Mouse (Mus musculus): ENCODE measurements around the gene Supv3l1. TPM values are rescaled to one million over a fixed set of nuclear protein-coding genes. Genes with fewer than 3 reads are reported as not detected.

Gene Supv3l1
- total and polyA plus RNA-seq, 3 experiments = 51.8 to 72.0 TPM; not detected in 1

GRCm38 (mm10) chr10:62481108-62481852 is 31.7 kb upstream of the Supv3l1 start:
- Histone ChIP-seq H3K4me3 (ENCODE audit: control insufficient read depth in 1 of 2, insufficient read depth in 1 of 2, low read depth in 2 of 2, low read length in 2 of 2) (no peak overlapping the region), H3K27ac (ENCODE audit: control insufficient read depth, low read depth, low read length) (no peak overlapping the region), H3K4me1 (ENCODE audit: control insufficient read depth in 1 of 2, insufficient read depth in 2 of 2, low read length in 2 of 2) (peaks cover 3 to 13% of the 10 kb centered on the region in 2 experiments; a peak in 1 of 4 replicates), H3K79me2 (ENCODE audit: control insufficient read depth, insufficient read depth, low read length, poor library complexity) (peaks cover 56% of the 10 kb centered on the region), H3K9ac (ENCODE audit: control insufficient read depth, low read depth, low read length, poor library complexity, severe bottlenecking) (no peak overlapping the region), H3K27me3 (ENCODE audit: control insufficient read depth in 1 of 2, insufficient read depth in 2 of 2, low read length in 2 of 2) (no peaks in the 10 kb centered on the region), H3K36me3 (ENCODE audit: control insufficient read depth in 1 of 2, insufficient read depth in 2 of 2, low read length in 2 of 2) (peaks cover 15 to 22% of the 10 kb centered on the region in 2 experiments), H3K9me3 (replicated peaks; ENCODE audit: insufficient read depth, low read length) (no peaks in the 10 kb centered on the region)
- no peak for TF ChIP-seq ZMIZ1 (IDR thresholded peaks at IDR 0.05; ENCODE audit: low read depth, low read length)
- no peak for TF ChIP-seq CHD2 (IDR thresholded peaks at IDR 0.05; ENCODE audit: low read length)
- TF ChIP-seq CHD1 (IDR thresholded peaks at IDR 0.05; ENCODE audit: low read depth, low read length) = no peak
- no peak for TF ChIP-seq GABPA (IDR thresholded peaks at IDR 0.05; ENCODE audit: low read depth, low read length)
- TF ChIP-seq CTCF (IDR thresholded peaks at IDR 0.05 in 2 of 3, conservative IDR thresholded peaks at IDR 0.05 in 1 of 3; ENCODE audit: control insufficient read depth in 1 of 3, insufficient read depth in 1 of 3, low read depth in 2 of 3, low read length in 3 of 3, poor library complexity in 1 of 3, severe bottlenecking in 1 of 3) = peak in 2 of 3 experiments; percentile 7 to 12; a peak in 1 of 6 replicates
- TF ChIP-seq MYC (IDR thresholded peaks at IDR 0.05; ENCODE audit: low read depth, low read length) = peak; percentile 24; the same call in 1 of the 2 replicates
- TF ChIP-seq ZC3H11A (IDR thresholded peaks at IDR 0.05; ENCODE audit: low read depth, low read length) = no peak
- TF ChIP-seq MEF2A (IDR thresholded peaks at IDR 0.05; ENCODE audit: extremely low read depth, insufficient replicate concordance, low read depth, low read length, poor library complexity, severe bottlenecking) = no peak
- DNase-seq (ENCODE audit: low read depth, low spot score) = no peak

GRCm38 (mm10) chr10:62476980-62477379 is 27.4 kb upstream of the Supv3l1 start:
- no peak overlapping the region for H3K4me3 ChIP-seq (ENCODE audit: control insufficient read depth in 1 of 2, insufficient read depth in 1 of 2, low read depth in 2 of 2, low read length in 2 of 2)
- H3K79me2 ChIP-seq (ENCODE audit: control insufficient read depth, insufficient read depth, low read length, poor library complexity) = peaks cover 22% of the 10 kb centered on the region
- H3K27ac ChIP-seq (ENCODE audit: control insufficient read depth, low read depth, low read length) = no peak overlapping the region
- no peak overlapping the region for H3K9ac ChIP-seq (ENCODE audit: control insufficient read depth, low read depth, low read length, poor library complexity, severe bottlenecking)
- TF ChIP-seq MYC (IDR thresholded peaks at IDR 0.05; ENCODE audit: low read depth, low read length) (no peak), CHD2 (IDR thresholded peaks at IDR 0.05; ENCODE audit: low read length) (no peak), UBTF (IDR thresholded peaks at IDR 0.05; ENCODE audit: borderline replicate concordance, insufficient read depth, low read depth, low read length) (no peak), MAFK (IDR thresholded peaks at IDR 0.05; ENCODE audit: borderline replicate concordance, low read depth, low read length) (no peak), JUND (IDR thresholded peaks at IDR 0.05; ENCODE audit: low read depth, low read length) (no peak), TCF12 (IDR thresholded peaks at IDR 0.05; ENCODE audit: low read depth, low read length) (no peak), NRF1 (IDR thresholded peaks at IDR 0.05; ENCODE audit: insufficient read depth, low read depth, low read length, poor library complexity, severe bottlenecking) (no peak), TAL1 (IDR thresholded peaks at IDR 0.05; ENCODE audit: low read length) (no peak), GATA1 (IDR thresholded peaks at IDR 0.05; ENCODE audit: low read depth, low read length) (no peak), CTCF (IDR thresholded peaks at IDR 0.05 in 2 of 3, conservative IDR thresholded peaks at IDR 0.05 in 1 of 3; ENCODE audit: control insufficient read depth in 1 of 3, insufficient read depth in 1 of 3, low read depth in 2 of 3, low read length in 3 of 3, poor library complexity in 1 of 3, severe bottlenecking in 1 of 3) (no peak), RCOR1 (IDR thresholded peaks at IDR 0.05; ENCODE audit: low read depth, low read length) (no peak), ETS1 (IDR thresholded peaks at IDR 0.05; ENCODE audit: low read depth, low read length) (no peak), SMC3 (IDR thresholded peaks at IDR 0.05; ENCODE audit: low read depth, low read length) (no peak), MXI1 (IDR thresholded peaks at IDR 0.05; ENCODE audit: low read depth, low read length) (no peak)
- no peaks in the 10 kb centered on the region for H3K9me3 ChIP-seq (replicated peaks; ENCODE audit: insufficient read depth, low read length)
- H3K4me1 ChIP-seq (ENCODE audit: control insufficient read depth in 1 of 2, insufficient read depth in 2 of 2, low read length in 2 of 2) = no peaks in the 10 kb centered on the region
- H3K36me3 ChIP-seq (ENCODE audit: control insufficient read depth in 1 of 2, insufficient read depth in 2 of 2, low read length in 2 of 2) = peaks cover 4 to 27% of the 10 kb centered on the region in 2 experiments
- H3K27me3 ChIP-seq (ENCODE audit: control insufficient read depth in 1 of 2, insufficient read depth in 2 of 2, low read length in 2 of 2) = no peaks in the 10 kb centered on the region
- DNase-seq (ENCODE audit: low read depth, low spot score) = no peak
